Mouse (Mus musculus): ENCODE data around the gene Rnf166. TPM values are rescaled to one million over a fixed set of nuclear protein-coding genes. Genes with fewer than 3 reads are reported as not detected.

The Rnf166 gene
- 35.7 and 44.9 TPM in 2 replicates for polyA plus RNA-seq (2012; rRNA removed)

DNA sequence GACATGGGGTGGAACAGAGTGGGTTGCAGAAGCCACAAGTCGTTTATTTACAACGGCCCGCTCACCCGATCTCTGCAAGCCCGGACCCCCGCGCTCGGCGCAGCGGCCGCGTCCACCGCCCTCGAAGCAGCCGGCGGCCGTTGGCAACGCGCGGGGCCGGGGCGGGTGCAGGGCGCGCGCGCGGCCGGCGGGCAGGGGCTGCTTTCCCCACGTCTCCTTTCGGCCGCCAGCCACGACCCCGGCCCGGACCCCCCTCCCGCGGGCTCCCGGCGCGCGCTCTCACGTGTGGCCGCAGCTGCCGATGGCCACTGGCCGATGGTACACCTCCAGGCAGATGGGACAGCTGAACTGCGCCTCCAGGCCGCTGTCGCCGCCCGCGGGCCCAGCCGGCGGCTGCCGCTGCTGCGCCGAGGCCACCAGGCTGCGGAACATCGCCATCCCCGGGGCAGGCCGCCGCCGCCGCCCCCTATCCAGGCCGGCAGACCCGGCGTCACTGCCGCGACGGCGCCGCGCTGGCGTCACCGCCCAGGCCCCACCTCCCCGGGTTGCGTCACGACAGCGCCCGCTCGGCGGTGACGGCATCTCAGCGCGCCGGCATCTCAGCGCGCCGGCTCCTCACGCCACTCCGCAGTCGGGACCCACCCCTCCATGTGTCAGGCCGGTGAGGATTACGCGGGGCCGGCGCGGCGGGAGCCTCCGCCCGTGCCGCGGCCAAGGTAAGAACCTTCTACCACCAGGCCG, at the start of gene Rnf166, which contains the start of gene Ctu2:
Gene Rnf166, minus strand, starts transcription at position 485 of the 741 bp plus-strand sequence.
Gene Ctu2, plus strand, starts transcription at position 564 of the 741 bp plus-strand sequence.
- peaks cover 14% of the 10 kb centered on the region; the same call in 1 of the 2 replicates for H3K4me1 ChIP-seq (ENCODE audit: control insufficient read depth, insufficient read depth, insufficient read length, low read length)
- peak within 1 kb of the TSS; percentile 56 for H3K27ac ChIP-seq (ENCODE audit: insufficient read depth, low read depth, low read length)
- WGBS, result under 1% methylated on average over 103 of the region's 103 CpGs

DNA sequence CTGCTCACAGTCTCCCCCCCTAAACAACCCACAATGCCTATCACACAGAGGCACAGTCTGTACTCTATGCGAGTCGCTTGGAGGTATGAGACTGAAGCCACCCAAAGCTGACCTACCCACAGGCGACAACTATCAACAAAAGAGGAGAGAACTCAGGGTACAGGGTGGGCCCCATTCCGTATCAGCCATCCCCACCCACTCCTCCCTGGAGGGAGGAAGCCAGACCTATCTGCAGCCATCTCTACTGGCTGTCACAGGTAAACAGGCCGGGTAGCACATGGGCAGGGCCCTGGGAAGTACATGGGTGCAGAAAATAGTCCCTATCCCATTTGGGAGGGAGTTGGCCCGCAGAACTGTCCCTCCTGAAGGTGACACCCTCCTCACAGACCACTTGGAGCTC, 49.1 kb upstream of the Rnf166 start:
- Histone ChIP-seq H3K27me3 (ENCODE audit: control insufficient read depth, insufficient read depth, low read length) (no peaks in the 10 kb centered on the region), H3K4me1 (ENCODE audit: control insufficient read depth, insufficient read depth, insufficient read length, low read length) (peaks cover 17% of the 10 kb centered on the region), H3K4me3 (ENCODE audit: low read depth, low read length) (no peak overlapping the region), H3K27ac (ENCODE audit: insufficient read depth, low read depth, low read length) (no peak overlapping the region), H3K36me3 (ENCODE audit: control insufficient read depth, insufficient read depth, low read length) (no peaks in the 10 kb centered on the region)
- TF ChIP-seq POLR2A (IDR thresholded peaks at IDR 0.05; ENCODE audit: low read depth, low read length), result no peak
- TF ChIP-seq CTCF (IDR thresholded peaks at IDR 0.05; ENCODE audit: extremely low read depth, insufficient read length, insufficient replicate concordance, low read depth, low read length), result no peak
- WGBS, result 86% methylated on average over 6 of the region's 6 CpGs

More for the DNA sequence above, at the start of gene Rnf166, which contains the start of gene Ctu2:
- H3K4me3 ChIP-seq (ENCODE audit: low read depth, low read length), result peak within 1 kb of the TSS; percentile 95
- peaks cover 24% of the 10 kb centered on the region for H3K36me3 ChIP-seq (ENCODE audit: control insufficient read depth, insufficient read depth, low read length)
- no peak; the same call in 1 of the 2 replicates for TF ChIP-seq POLR2A (IDR thresholded peaks at IDR 0.05; ENCODE audit: low read depth, low read length)
- no peak for TF ChIP-seq CTCF (IDR thresholded peaks at IDR 0.05; ENCODE audit: extremely low read depth, insufficient read length, insufficient replicate concordance, low read depth, low read length)
- no peaks in the 10 kb centered on the region for H3K27me3 ChIP-seq (ENCODE audit: control insufficient read depth, insufficient read depth, low read length)

DNA sequence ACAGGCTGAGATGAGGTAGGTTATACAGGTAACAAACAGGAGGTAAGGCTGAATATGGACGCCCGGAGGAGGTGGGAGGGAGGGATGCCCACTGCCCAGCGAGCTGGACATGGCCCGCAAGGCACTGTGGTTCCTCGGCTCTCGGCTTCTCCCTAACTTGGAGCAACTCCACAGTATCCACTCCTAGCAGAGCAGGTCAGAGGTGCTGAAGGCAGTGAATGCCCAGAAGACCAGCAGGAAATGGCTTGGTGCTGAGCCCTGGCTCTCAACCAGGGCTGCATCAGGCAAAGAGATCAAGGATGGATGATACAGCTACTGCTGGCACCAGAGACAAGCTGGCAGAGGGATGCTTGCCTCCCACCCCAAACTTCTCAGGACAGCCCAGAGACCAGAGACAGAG, 48.6 kb upstream of the Rnf166 start:
- H3K27ac ChIP-seq (ENCODE audit: insufficient read depth, low read depth, low read length), result no peak overlapping the region; the same call in 1 of the 2 replicates
- H3K36me3 ChIP-seq (ENCODE audit: control insufficient read depth, insufficient read depth, low read length), result no peaks in the 10 kb centered on the region
- no peaks in the 10 kb centered on the region for H3K27me3 ChIP-seq (ENCODE audit: control insufficient read depth, insufficient read depth, low read length)
- no peak overlapping the region for H3K4me3 ChIP-seq (ENCODE audit: low read depth, low read length)
- H3K4me1 ChIP-seq (ENCODE audit: control insufficient read depth, insufficient read depth, insufficient read length, low read length), result peaks cover 17% of the 10 kb centered on the region
- 78% methylated on average over 6 of the region's 6 CpGs for WGBS
- TF ChIP-seq POLR2A (IDR thresholded peaks at IDR 0.05; ENCODE audit: low read depth, low read length), result no peak
- no peak for TF ChIP-seq CTCF (IDR thresholded peaks at IDR 0.05; ENCODE audit: extremely low read depth, insufficient read length, insufficient replicate concordance, low read depth, low read length)

DNA sequence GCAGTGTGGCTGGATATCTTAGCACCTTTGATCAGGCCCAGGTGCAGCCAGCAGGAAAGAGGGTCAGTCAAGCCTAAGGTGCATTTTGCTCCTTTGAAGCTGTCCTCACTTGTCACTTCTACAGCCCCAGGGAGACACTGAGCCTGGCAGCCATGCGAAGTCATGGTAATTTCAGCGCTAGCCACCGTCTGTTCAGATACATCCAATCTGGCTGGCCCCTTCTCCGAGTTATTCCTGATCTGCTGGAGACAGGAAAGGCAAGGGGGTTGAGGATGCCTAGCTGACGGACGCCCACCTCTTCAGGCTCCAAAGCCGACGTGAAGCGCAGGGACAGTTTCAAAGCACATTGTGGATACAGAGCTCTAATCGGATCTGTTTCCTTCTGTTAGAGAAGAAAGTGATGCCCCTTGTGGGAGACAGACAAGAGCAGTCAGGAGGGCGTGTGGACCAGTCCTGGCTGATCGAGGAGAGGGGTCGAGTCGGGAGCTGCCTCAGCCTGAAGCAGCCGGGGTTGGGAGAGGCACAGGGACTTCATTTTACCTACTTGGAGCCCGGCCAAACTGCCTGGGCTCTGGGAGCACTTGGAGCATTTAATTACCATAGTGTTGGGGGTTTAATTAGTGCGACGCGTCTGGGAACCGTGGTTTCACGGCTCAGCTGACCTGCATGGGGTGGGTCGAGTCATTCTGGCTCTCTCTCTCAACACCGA, 47.9 kb upstream of the Rnf166 start:
- peak overlapping the region; percentile 75 for H3K27ac ChIP-seq (ENCODE audit: insufficient read depth, low read depth, low read length)
- H3K36me3 ChIP-seq (ENCODE audit: control insufficient read depth, insufficient read depth, low read length), result no peaks in the 10 kb centered on the region
- 30% methylated on average over 23 of the region's 23 CpGs for WGBS
- no peaks in the 10 kb centered on the region for H3K27me3 ChIP-seq (ENCODE audit: control insufficient read depth, insufficient read depth, low read length)
- H3K4me3 ChIP-seq (ENCODE audit: low read depth, low read length), result peak overlapping the region; percentile 33
- TF ChIP-seq POLR2A (IDR thresholded peaks at IDR 0.05; ENCODE audit: low read depth, low read length) (no peak), CTCF (IDR thresholded peaks at IDR 0.05; ENCODE audit: extremely low read depth, insufficient read length, insufficient replicate concordance, low read depth, low read length) (no peak)
- H3K4me1 ChIP-seq (ENCODE audit: control insufficient read depth, insufficient read depth, insufficient read length, low read length), result peaks cover 17% of the 10 kb centered on the region

DNA sequence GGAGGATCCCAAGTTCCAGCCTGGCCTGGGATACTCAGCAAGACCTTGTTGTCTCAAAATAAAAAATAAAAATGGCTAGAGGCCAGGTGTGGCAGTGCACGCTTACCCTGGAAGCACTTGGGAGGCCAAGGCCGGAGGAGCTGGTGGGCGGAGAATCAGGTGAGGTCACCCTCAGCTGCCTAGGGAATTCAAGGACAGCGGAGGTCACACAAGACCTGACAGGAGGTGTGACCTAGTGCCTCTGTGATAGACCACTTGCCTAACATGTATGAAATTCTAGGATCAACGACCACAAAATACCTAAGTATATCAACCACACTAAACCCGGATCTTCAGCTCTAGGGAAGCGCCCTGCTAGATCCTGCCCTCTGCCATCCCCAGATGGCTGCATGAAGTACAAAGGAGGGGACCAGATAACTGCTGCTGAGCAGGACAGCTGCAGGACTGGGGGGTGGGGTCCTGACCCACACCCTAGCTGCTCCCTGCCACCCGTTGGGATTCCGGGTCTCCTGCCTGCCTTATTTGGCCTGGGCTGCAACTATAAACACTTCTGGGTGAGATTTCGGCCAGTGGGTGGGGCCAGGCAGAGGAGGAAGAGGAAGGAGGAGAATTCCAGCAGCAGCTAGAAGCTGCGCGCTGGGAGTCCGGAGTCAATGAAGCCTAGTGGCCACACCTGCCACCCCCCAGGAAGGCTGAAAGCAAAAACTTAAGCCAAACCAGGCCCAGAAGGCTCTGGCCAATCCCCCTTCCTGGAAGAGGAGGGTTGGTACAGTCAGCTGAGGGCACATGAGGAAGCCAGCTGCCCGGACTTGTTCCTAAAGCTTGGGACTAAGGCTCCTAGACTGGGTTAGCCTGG, 47.2 kb upstream of the Rnf166 start:
- TF ChIP-seq POLR2A (IDR thresholded peaks at IDR 0.05; ENCODE audit: low read depth, low read length) (0 out of 2 replicates have a peak, but pooled peaks have one; percentile 10), CTCF (IDR thresholded peaks at IDR 0.05; ENCODE audit: extremely low read depth, insufficient read length, insufficient replicate concordance, low read depth, low read length) (no peak)
- H3K27me3 ChIP-seq (ENCODE audit: control insufficient read depth, insufficient read depth, low read length), result no peaks in the 10 kb centered on the region
- WGBS, result 33% methylated on average over 14 of the region's 14 CpGs
- no peaks in the 10 kb centered on the region for H3K36me3 ChIP-seq (ENCODE audit: control insufficient read depth, insufficient read depth, low read length)
- H3K4me3 ChIP-seq (ENCODE audit: low read depth, low read length), result peak overlapping the region; percentile 33
- H3K4me1 ChIP-seq (ENCODE audit: control insufficient read depth, insufficient read depth, insufficient read length, low read length), result peaks cover 17% of the 10 kb centered on the region
- peak overlapping the region; percentile 75 for H3K27ac ChIP-seq (ENCODE audit: insufficient read depth, low read depth, low read length)

DNA sequence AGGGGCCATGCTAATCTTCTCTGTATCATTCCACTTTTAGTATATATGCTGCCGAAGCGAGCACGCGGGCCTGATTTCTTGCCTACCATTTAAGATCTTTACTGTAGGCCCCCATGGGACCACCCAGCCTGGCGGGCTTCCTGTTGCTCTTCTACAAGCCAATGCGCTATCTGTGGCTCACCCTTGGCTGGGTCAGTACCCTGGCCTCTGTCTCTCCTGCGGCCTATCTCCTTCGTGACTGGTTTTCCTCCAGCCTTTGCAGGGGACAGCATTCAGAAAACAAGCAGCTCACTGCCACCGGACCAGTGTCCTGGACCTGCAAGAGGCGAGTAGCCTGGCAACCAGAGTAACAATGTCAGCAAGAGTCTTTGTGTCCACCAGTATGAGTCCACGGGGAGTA, 44.7 kb upstream of the Rnf166 start:
- Histone ChIP-seq H3K27me3 (ENCODE audit: control insufficient read depth, insufficient read depth, low read length) (no peaks in the 10 kb centered on the region), H3K27ac (ENCODE audit: insufficient read depth, low read depth, low read length) (no peak overlapping the region), H3K4me1 (ENCODE audit: control insufficient read depth, insufficient read depth, insufficient read length, low read length) (peaks cover 17% of the 10 kb centered on the region), H3K4me3 (ENCODE audit: low read depth, low read length) (no peak overlapping the region), H3K36me3 (ENCODE audit: control insufficient read depth, insufficient read depth, low read length) (no peaks in the 10 kb centered on the region)
- TF ChIP-seq POLR2A (IDR thresholded peaks at IDR 0.05; ENCODE audit: low read depth, low read length) (no peak), CTCF (IDR thresholded peaks at IDR 0.05; ENCODE audit: extremely low read depth, insufficient read length, insufficient replicate concordance, low read depth, low read length) (no peak)
- 89% methylated on average over 11 of the region's 11 CpGs for WGBS

Data from small intestine, adult 2 months (tissue).